Mouse (Mus musculus) C2C12 (cell line): ENCODE data around the gene Rbfox2. TPM values are rescaled to one million over a fixed set of nuclear protein-coding genes. Genes with fewer than 3 reads are reported as not detected.

Experiments used
- H3K27me3 ChIP-seq: one replicate; pipeline ENCODE4 v1.6.1; 2011; ENCODE audit not compliant: control insufficient read depth, insufficient read depth, insufficient read length
- H3K36me3 ChIP-seq: one replicate; pipeline ENCODE4 v1.6.1; 2011; ENCODE audit not compliant: control insufficient read depth, insufficient read depth
- H3K4me3 ChIP-seq: one replicate; pipeline ENCODE4 v1.5.1; 2011; ENCODE audit warnings: mild to moderate bottlenecking, control low read depth; ENCODE audit not compliant: poor library complexity, insufficient read depth, severe bottlenecking
- H3K79me2 ChIP-seq: one replicate; pipeline ENCODE4 v1.6.1; 2011; ENCODE audit not compliant: control insufficient read depth, insufficient read depth
- H3K79me3 ChIP-seq: one replicate; pipeline ENCODE4 v1.6.1; 2011; ENCODE audit warnings: low read depth, control low read depth
- H3ac ChIP-seq: one replicate; pipeline ENCODE3; 2011; ENCODE audit warnings: low read depth; ENCODE audit not compliant: control insufficient read depth, insufficient read length
- CEBPB ChIP-seq: IDR thresholded peaks from one replicate; pipeline ENCODE4 v1.6.1; 2011; ENCODE audit warnings: low read depth, mild to moderate bottlenecking, control low read depth, moderate library complexity
- CTCF ChIP-seq: IDR thresholded peaks from one replicate; pipeline ENCODE4 v1.5.1; 2011; ENCODE audit not compliant: control insufficient read depth, insufficient read depth, insufficient read length
- FOSL1 ChIP-seq: IDR thresholded peaks from one replicate; pipeline ENCODE4 v1.8.0; 2011; ENCODE audit warnings: mild to moderate bottlenecking, low read length; ENCODE audit not compliant: poor library complexity, insufficient read depth, severe bottlenecking
- MAX ChIP-seq: IDR thresholded peaks from one replicate; pipeline ENCODE4 v1.6.1; 2011; ENCODE audit warnings: mild to moderate bottlenecking, control low read depth
- MYOD1 ChIP-seq: IDR thresholded peaks from one replicate; pipeline ENCODE4 v1.6.1; 2011; ENCODE audit warnings: low read depth; ENCODE audit not compliant: control insufficient read depth, insufficient read length
- MYOG ChIP-seq: IDR thresholded peaks from one replicate; pipeline ENCODE4 v1.6.1; 2011; ENCODE audit not compliant: control insufficient read depth, insufficient read length; ENCODE audit errors: extremely low read depth
- USF1 ChIP-seq: IDR thresholded peaks from one replicate; pipeline ENCODE4 v1.6.1; 2011; ENCODE audit warnings: low read depth, mild to moderate bottlenecking, control low read depth, moderate library complexity
- polyA plus RNA-seq: library from polyadenylated mRNA; unstranded; fragments of >200 nt; fragmentation: generic; extraction: Trizol; gene quantifications from one replicate; pipeline ENCODE4 v1.2.1, GENCODE M21; 2012; ENCODE audit warnings: missing spikeins

Rbfox2 gene
- polyA plus RNA-seq, 1 experiment = 72.3 TPM

GRCm38 (mm10) chr15:77151178-77151577 is 155.6 kb downstream of the Rbfox2 start:
- Histone ChIP-seq H3K36me3 (peaks cover 31% of the 10 kb centered on the region), H3K79me2 (peaks cover 81% of the 10 kb centered on the region), H3K4me3 (peak overlapping the region; percentile 52), H3ac (peak overlapping the region; percentile 58), H3K27me3 (no peaks in the 10 kb centered on the region), H3K79me3 (peaks cover 68% of the 10 kb centered on the region)
- TF ChIP-seq FOSL1 = no peak
- TF ChIP-seq MYOG = no peak
- peak; percentile 93 for TF ChIP-seq CEBPB
- TF ChIP-seq CTCF = no peak
- peak; percentile 76 for TF ChIP-seq MYOD1
- peak; percentile 86 for TF ChIP-seq MAX
- TF ChIP-seq USF1 = no peak

- H3K79me3 ChIP-seq = peaks cover 76% of the 10 kb centered on the region
Measured at GRCm38 (mm10) chr15:77150424-77150841, 156.4 kb downstream of the Rbfox2 start.

GRCm38 (mm10) chr15:77150000-77150399 is 156.8 kb downstream of the Rbfox2 start:
- Histone ChIP-seq H3K79me2 (peaks cover 86% of the 10 kb centered on the region), H3K4me3 (peak overlapping the region; percentile 52), H3K79me3 (peaks cover 80% of the 10 kb centered on the region), H3K36me3 (peaks cover 43% of the 10 kb centered on the region), H3ac (peak overlapping the region; percentile 87), H3K27me3 (no peaks in the 10 kb centered on the region)
- TF ChIP-seq FOSL1 = no peak
- TF ChIP-seq MYOD1 = no peak
- no peak for TF ChIP-seq MYOG
- no peak for TF ChIP-seq MAX
- no peak for TF ChIP-seq USF1
- no peak for TF ChIP-seq CEBPB
- TF ChIP-seq CTCF = no peak

More at GRCm38 (mm10) chr15:77150424-77150841, 156.4 kb downstream of the Rbfox2 start:
- Histone ChIP-seq H3K4me3 (peak overlapping the region; percentile 52), H3K27me3 (no peaks in the 10 kb centered on the region), H3ac (peak overlapping the region; percentile 87), H3K79me2 (peaks cover 86% of the 10 kb centered on the region), H3K36me3 (peaks cover 39% of the 10 kb centered on the region)
- TF ChIP-seq FOSL1 (peak; percentile 21), MYOG (no peak), MAX (peak; percentile 57)

GRCm38 (mm10) chr15:77149551-77149950 is 157.3 kb downstream of the Rbfox2 start:
- H3ac ChIP-seq = no peak overlapping the region
- TF ChIP-seq CEBPB (peak; percentile 45), MYOD1 (peak; percentile 52), CTCF (no peak)
- H3K4me3 ChIP-seq = no peak overlapping the region

DNA sequence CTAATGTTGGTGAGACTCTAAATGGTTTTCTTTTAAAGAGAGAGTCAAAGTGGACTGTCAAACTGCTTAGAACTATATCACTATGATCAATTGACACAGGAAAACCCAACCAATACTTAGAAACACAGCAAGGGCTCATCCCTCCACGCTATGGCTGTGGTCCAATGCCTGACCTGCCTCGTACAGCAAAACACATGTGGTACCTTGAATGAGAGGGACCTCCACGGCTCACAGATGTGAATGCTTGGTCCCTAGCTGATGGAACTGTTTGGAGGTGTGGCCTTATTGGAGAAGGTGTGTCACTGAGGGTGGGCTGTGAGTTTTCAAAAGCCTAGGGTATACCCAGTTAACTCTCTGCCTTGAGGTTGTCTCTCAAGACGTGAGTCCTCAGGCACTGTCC is 159.9 kb downstream of the Rbfox2 start:
- TF ChIP-seq CTCF = no peak
- TF ChIP-seq MYOG = no peak
- no peak for TF ChIP-seq USF1
- no peak for TF ChIP-seq MYOD1
- TF ChIP-seq MAX = no peak
- no peak for TF ChIP-seq FOSL1
- no peak for TF ChIP-seq CEBPB
- peaks cover 62% of the 10 kb centered on the region for H3K36me3 ChIP-seq
- peaks cover 100% of the 10 kb centered on the region for H3K79me2 ChIP-seq
- no peak overlapping the region for H3ac ChIP-seq
- H3K4me3 ChIP-seq = no peak overlapping the region
- peaks cover 95% of the 10 kb centered on the region for H3K79me3 ChIP-seq
- no peaks in the 10 kb centered on the region for H3K27me3 ChIP-seq

More at GRCm38 (mm10) chr15:77149551-77149950, 157.3 kb downstream of the Rbfox2 start:
- Histone ChIP-seq H3K79me3 (peaks cover 85% of the 10 kb centered on the region), H3K27me3 (no peaks in the 10 kb centered on the region), H3K79me2 (peaks cover 89% of the 10 kb centered on the region), H3K36me3 (peaks cover 43% of the 10 kb centered on the region)

DNA sequence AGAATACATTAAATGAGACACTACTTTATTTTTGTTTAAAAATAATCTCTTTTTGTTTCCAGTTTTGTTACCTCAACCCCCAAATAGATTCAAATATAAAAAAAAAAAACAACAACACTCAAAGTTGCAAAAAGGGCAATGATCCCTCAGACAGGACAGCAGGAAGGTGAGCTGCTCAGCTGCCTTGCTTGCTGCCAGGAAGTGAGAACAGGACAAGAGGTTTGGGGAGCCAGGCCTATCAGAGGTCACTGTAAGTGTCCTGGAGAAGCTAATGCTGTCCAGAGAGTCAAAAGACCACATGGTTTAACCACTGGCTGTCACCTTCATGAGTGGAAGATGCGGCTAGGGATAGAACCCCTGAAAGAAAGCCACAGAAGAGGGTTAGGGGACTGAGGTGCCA is 161.8 kb downstream of the Rbfox2 start:
- Histone ChIP-seq H3K79me2 (peaks cover 100% of the 10 kb centered on the region), H3ac (no peak overlapping the region), H3K36me3 (peaks cover 82% of the 10 kb centered on the region), H3K4me3 (no peak overlapping the region), H3K79me3 (peaks cover 99% of the 10 kb centered on the region), H3K27me3 (no peaks in the 10 kb centered on the region)
- no peak for TF ChIP-seq FOSL1
- TF ChIP-seq CTCF = no peak
- TF ChIP-seq MYOD1 = no peak
- TF ChIP-seq CEBPB = no peak
- no peak for TF ChIP-seq USF1
- no peak for TF ChIP-seq MYOG
- no peak for TF ChIP-seq MAX
